Mouse (Mus musculus): ENCODE measurements around the gene Topors. TPM values are rescaled to one million over a fixed set of nuclear protein-coding genes. Genes with fewer than 3 reads are reported as not detected.

Gene Topors
- polyA plus RNA-seq, 2 experiments, result 20.2 to 43.4 TPM

- no peak overlapping the region for H3K27ac ChIP-seq (replicated peaks; ENCODE audit: low read depth, low read length)
- H3K4me2 ChIP-seq (replicated peaks; ENCODE audit: low read depth, low read length, severe bottlenecking), result no peak overlapping the region
- TF ChIP-seq POLR2A (IDR thresholded peaks at IDR 0.05; ENCODE audit: borderline replicate concordance, extremely low read depth, insufficient read depth, insufficient read length), result no peak
- no peaks in the 10 kb centered on the region for H3K4me1 ChIP-seq (ENCODE audit: control insufficient read depth, insufficient read depth, low read length)
- 0 out of 2 replicates have a peak, but pooled peaks cover 11% of the 10 kb centered on the region for H3K36me3 ChIP-seq (ENCODE audit: control insufficient read depth, insufficient read depth, low read length)
- DNase-seq (ENCODE audit: low spot score) (no peak), ATAC-seq (ENCODE audit: low FRiP score, low read depth) (no peak)
- no peaks in the 10 kb centered on the region for H3K27me3 ChIP-seq (ENCODE audit: control insufficient read depth, insufficient read depth, low read length)
- 83% methylated on average over 5 of the region's 5 CpGs for WGBS
- no peak overlapping the region for H3K4me3 ChIP-seq (replicated peaks; ENCODE audit: low read length)
- H3K9me3 ChIP-seq (ENCODE audit: control insufficient read depth, low read length), result no peaks in the 10 kb centered on the region
- H3K9ac ChIP-seq (ENCODE audit: low read depth, low read length, severe bottlenecking), result no peak overlapping the region
Observed at GRCm38 (mm10) chr4:40226095-40226494, 43.6 kb downstream of the Topors start.

GRCm38 (mm10) chr4:40221876-40222585, 47.6 kb downstream of the Topors start:
- DNase-seq (ENCODE audit: low spot score), result no peak
- no peak for ATAC-seq (ENCODE audit: low FRiP score, low read depth)
- no peak overlapping the region for H3K9ac ChIP-seq (ENCODE audit: low read depth, low read length, severe bottlenecking)
- peaks cover 9% of the 10 kb centered on the region; the same call in 1 of the 2 replicates for H3K36me3 ChIP-seq (ENCODE audit: control insufficient read depth, insufficient read depth, low read length)
- TF ChIP-seq POLR2A (IDR thresholded peaks at IDR 0.05; ENCODE audit: borderline replicate concordance, extremely low read depth, insufficient read depth, insufficient read length), result no peak
- H3K4me1 ChIP-seq (ENCODE audit: control insufficient read depth, insufficient read depth, low read length), result no peaks in the 10 kb centered on the region
- no peak overlapping the region for H3K27ac ChIP-seq (replicated peaks; ENCODE audit: low read depth, low read length)
- no peaks in the 10 kb centered on the region for H3K9me3 ChIP-seq (ENCODE audit: control insufficient read depth, low read length)
- H3K4me2 ChIP-seq (replicated peaks; ENCODE audit: low read depth, low read length, severe bottlenecking), result no peak overlapping the region
- no peaks in the 10 kb centered on the region for H3K27me3 ChIP-seq (ENCODE audit: control insufficient read depth, insufficient read depth, low read length)
- H3K4me3 ChIP-seq (replicated peaks; ENCODE audit: low read length), result no peak overlapping the region
- 56% methylated on average over 21 of the region's 21 CpGs for WGBS

- no peak for ATAC-seq (ENCODE audit: low FRiP score, low read depth)
- 29% methylated on average over 14 of the region's 14 CpGs for WGBS
- Histone ChIP-seq H3K27me3 (ENCODE audit: control insufficient read depth, insufficient read depth, low read length) (no peaks in the 10 kb centered on the region), H3K9ac (ENCODE audit: low read depth, low read length, severe bottlenecking) (no peak overlapping the region), H3K36me3 (ENCODE audit: control insufficient read depth, insufficient read depth, low read length) (peaks cover 11% of the 10 kb centered on the region; the same call in 1 of the 2 replicates), H3K4me2 (replicated peaks; ENCODE audit: low read depth, low read length, severe bottlenecking) (no peak overlapping the region), H3K27ac (replicated peaks; ENCODE audit: low read depth, low read length) (no peak overlapping the region), H3K4me3 (replicated peaks; ENCODE audit: low read length) (no peak overlapping the region), H3K9me3 (ENCODE audit: control insufficient read depth, low read length) (no peaks in the 10 kb centered on the region), H3K4me1 (ENCODE audit: control insufficient read depth, insufficient read depth, low read length) (no peaks in the 10 kb centered on the region)
- no peak for TF ChIP-seq POLR2A (IDR thresholded peaks at IDR 0.05; ENCODE audit: borderline replicate concordance, extremely low read depth, insufficient read depth, insufficient read length)
- DNase-seq (ENCODE audit: low spot score), result no peak
Observed at GRCm38 (mm10) chr4:40221004-40221760, 48.5 kb downstream of the Topors start.

GRCm38 (mm10) chr4:40220437-40220836, 49.2 kb downstream of the Topors start:
- H3K4me3 ChIP-seq (replicated peaks; ENCODE audit: low read length), result no peak overlapping the region
- H3K9me3 ChIP-seq (ENCODE audit: control insufficient read depth, low read length), result no peaks in the 10 kb centered on the region
- no peak overlapping the region for H3K9ac ChIP-seq (ENCODE audit: low read depth, low read length, severe bottlenecking)
- DNase-seq (ENCODE audit: low spot score) (no peak), ATAC-seq (ENCODE audit: low FRiP score, low read depth) (no peak)
- H3K27me3 ChIP-seq (ENCODE audit: control insufficient read depth, insufficient read depth, low read length), result no peaks in the 10 kb centered on the region
- TF ChIP-seq POLR2A (IDR thresholded peaks at IDR 0.05; ENCODE audit: borderline replicate concordance, extremely low read depth, insufficient read depth, insufficient read length), result no peak
- no peak overlapping the region for H3K27ac ChIP-seq (replicated peaks; ENCODE audit: low read depth, low read length)
- 20% methylated on average over 12 of the region's 12 CpGs for WGBS
- peaks cover 11% of the 10 kb centered on the region; the same call in 1 of the 2 replicates for H3K36me3 ChIP-seq (ENCODE audit: control insufficient read depth, insufficient read depth, low read length)
- no peak overlapping the region for H3K4me2 ChIP-seq (replicated peaks; ENCODE audit: low read depth, low read length, severe bottlenecking)
- no peaks in the 10 kb centered on the region for H3K4me1 ChIP-seq (ENCODE audit: control insufficient read depth, insufficient read depth, low read length)

GRCm38 (mm10) chr4:40218382-40218781, 51.3 kb downstream of the Topors start:
- Histone ChIP-seq H3K27me3 (ENCODE audit: control insufficient read depth, insufficient read depth, low read length) (no peaks in the 10 kb centered on the region), H3K9me3 (ENCODE audit: control insufficient read depth, low read length) (no peaks in the 10 kb centered on the region), H3K4me2 (replicated peaks; ENCODE audit: low read depth, low read length, severe bottlenecking) (no peak overlapping the region), H3K4me1 (ENCODE audit: control insufficient read depth, insufficient read depth, low read length) (no peaks in the 10 kb centered on the region), H3K9ac (ENCODE audit: low read depth, low read length, severe bottlenecking) (no peak overlapping the region), H3K36me3 (ENCODE audit: control insufficient read depth, insufficient read depth, low read length) (peaks cover 4% of the 10 kb centered on the region; the same call in 1 of the 2 replicates), H3K4me3 (replicated peaks; ENCODE audit: low read length) (no peak overlapping the region), H3K27ac (replicated peaks; ENCODE audit: low read depth, low read length) (no peak overlapping the region)
- no peak for TF ChIP-seq POLR2A (IDR thresholded peaks at IDR 0.05; ENCODE audit: borderline replicate concordance, extremely low read depth, insufficient read depth, insufficient read length)
- ATAC-seq (ENCODE audit: low FRiP score, low read depth) (no peak), DNase-seq (ENCODE audit: low spot score) (no peak)
- 78% methylated on average over 7 of the region's 7 CpGs for WGBS

All from limb, embryonic 14.5 days (tissue).